Mouse (Mus musculus): ENCODE results near the gene Cx3cr1. TPM values are rescaled to one million over a fixed set of nuclear protein-coding genes. Genes with fewer than 3 reads are reported as not detected.

Cx3cr1 gene
- polyA plus RNA-seq (2014; fragmentation: Nextera tagmentation; extraction: Ambion mirVana), result 7.5 and 9.0 TPM in 2 replicates

- H3K27me3 ChIP-seq (ENCODE audit: control insufficient read depth, insufficient read depth, low read length), result no peaks in the 10 kb centered on the region
- H3K4me3 ChIP-seq (ENCODE audit: control insufficient read depth in 1 of 2, insufficient read depth in 1 of 2, low read depth in 1 of 2, low read length in 2 of 2), result no peak within 1 kb of the TSS
- no peak within 1 kb of the TSS for H3K4me2 ChIP-seq (ENCODE audit: low read length)
- WGBS, result 79% methylated on average over 11 of the region's 11 CpGs
- H3K9ac ChIP-seq (ENCODE audit: low read length), result no peak within 1 kb of the TSS
- no peaks in the 10 kb centered on the region for H3K36me3 ChIP-seq (ENCODE audit: control insufficient read depth, insufficient read depth, low read length)
- no peak for ATAC-seq (ENCODE audit: insufficient number of reproducible peaks, insufficient read depth, low FRiP score, low read depth)
- H3K9me3 ChIP-seq (ENCODE audit: control insufficient read depth, low read length), result no peaks in the 10 kb centered on the region
- H3K4me1 ChIP-seq (ENCODE audit: control insufficient read depth in 2 of 2, insufficient read depth in 2 of 2, low read length in 2 of 2), result no peaks in the 10 kb centered on the region
- no peak within 1 kb of the TSS for H3K27ac ChIP-seq (replicated peaks in 1 of 2; ENCODE audit: control insufficient read depth in 1 of 2, insufficient read depth in 1 of 2, low read depth in 2 of 2, low read length in 2 of 2)
Measured at GRCm38 (mm10) chr9:120069779-120070178, at the start of gene Cx3cr1. Gene Cx3cr1, minus strand, starts transcription at chr9:120069879.

GRCm38 (mm10) chr9:120118212-120118611 is 48.5 kb upstream of the Cx3cr1 start:
- no peaks in the 10 kb centered on the region for H3K27me3 ChIP-seq (ENCODE audit: control insufficient read depth, insufficient read depth, low read length)
- no peak overlapping the region for H3K27ac ChIP-seq (replicated peaks in 1 of 2; ENCODE audit: control insufficient read depth in 1 of 2, insufficient read depth in 1 of 2, low read depth in 2 of 2, low read length in 2 of 2)
- no peak for ATAC-seq (ENCODE audit: insufficient number of reproducible peaks, insufficient read depth, low FRiP score, low read depth)
- WGBS, result 86% methylated on average over 4 of the region's 4 CpGs
- no peak overlapping the region for H3K4me3 ChIP-seq (ENCODE audit: control insufficient read depth in 1 of 2, insufficient read depth in 1 of 2, low read depth in 1 of 2, low read length in 2 of 2)
- no peaks in the 10 kb centered on the region for H3K9me3 ChIP-seq (ENCODE audit: control insufficient read depth, low read length)
- peaks cover 54% of the 10 kb centered on the region for H3K36me3 ChIP-seq (ENCODE audit: control insufficient read depth, insufficient read depth, low read length)
- no peak overlapping the region for H3K4me2 ChIP-seq (ENCODE audit: low read length)
- H3K9ac ChIP-seq (ENCODE audit: low read length), result no peak overlapping the region
- H3K4me1 ChIP-seq (ENCODE audit: control insufficient read depth in 2 of 2, insufficient read depth in 2 of 2, low read length in 2 of 2), result peaks cover 4 to 8% of the 10 kb centered on the region in 2 experiments; a peak in 3 of 4 replicates

DNA sequence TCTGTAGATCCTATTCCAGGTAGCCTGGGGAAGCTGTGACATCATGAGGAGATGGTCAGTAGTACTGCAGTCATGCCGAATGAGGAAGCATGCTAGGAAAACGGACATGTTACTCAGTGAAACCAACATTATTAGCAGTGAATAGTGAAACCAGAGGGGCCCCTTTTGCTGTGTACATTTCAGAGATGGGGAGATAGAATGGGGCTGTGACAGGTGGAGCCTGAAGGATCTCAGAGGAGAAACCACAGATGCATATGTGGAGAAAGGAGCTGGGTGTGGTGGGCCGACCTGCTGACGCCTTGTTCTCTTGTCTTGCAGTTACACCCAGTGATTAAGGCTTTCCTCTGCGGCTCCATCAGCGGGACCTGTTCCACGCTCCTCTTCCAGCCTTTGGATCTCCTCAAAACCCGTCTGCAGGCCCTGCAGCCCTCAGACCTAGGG is 46.5 kb upstream of the Cx3cr1 start:
- Histone ChIP-seq H3K9me3 (ENCODE audit: control insufficient read depth, low read length) (no peaks in the 10 kb centered on the region), H3K9ac (ENCODE audit: low read length) (no peak overlapping the region), H3K27ac (replicated peaks in 1 of 2; ENCODE audit: control insufficient read depth in 1 of 2, insufficient read depth in 1 of 2, low read depth in 2 of 2, low read length in 2 of 2) (no peak overlapping the region), H3K36me3 (ENCODE audit: control insufficient read depth, insufficient read depth, low read length) (peaks cover 39% of the 10 kb centered on the region), H3K4me2 (ENCODE audit: low read length) (no peak overlapping the region), H3K27me3 (ENCODE audit: control insufficient read depth, insufficient read depth, low read length) (no peaks in the 10 kb centered on the region), H3K4me3 (ENCODE audit: control insufficient read depth in 1 of 2, insufficient read depth in 1 of 2, low read depth in 1 of 2, low read length in 2 of 2) (no peak overlapping the region), H3K4me1 (ENCODE audit: control insufficient read depth in 2 of 2, insufficient read depth in 2 of 2, low read length in 2 of 2) (peaks cover 4 to 11% of the 10 kb centered on the region in 2 experiments)
- no peak for ATAC-seq (ENCODE audit: insufficient number of reproducible peaks, insufficient read depth, low FRiP score, low read depth)
- WGBS, result 81% methylated on average over 8 of the region's 8 CpGs

GRCm38 (mm10) chr9:120115580-120115979 is 45.9 kb upstream of the Cx3cr1 start:
- Histone ChIP-seq H3K9me3 (ENCODE audit: control insufficient read depth, low read length) (no peaks in the 10 kb centered on the region), H3K4me1 (ENCODE audit: control insufficient read depth in 2 of 2, insufficient read depth in 2 of 2, low read length in 2 of 2) (peaks cover 6 to 15% of the 10 kb centered on the region in 2 experiments), H3K36me3 (ENCODE audit: control insufficient read depth, insufficient read depth, low read length) (peaks cover 32% of the 10 kb centered on the region), H3K4me2 (ENCODE audit: low read length) (no peak overlapping the region), H3K27ac (replicated peaks in 1 of 2; ENCODE audit: control insufficient read depth in 1 of 2, insufficient read depth in 1 of 2, low read depth in 2 of 2, low read length in 2 of 2) (no peak overlapping the region), H3K9ac (ENCODE audit: low read length) (no peak overlapping the region), H3K4me3 (ENCODE audit: control insufficient read depth in 1 of 2, insufficient read depth in 1 of 2, low read depth in 1 of 2, low read length in 2 of 2) (no peak overlapping the region), H3K27me3 (ENCODE audit: control insufficient read depth, insufficient read depth, low read length) (no peaks in the 10 kb centered on the region)
- ATAC-seq (ENCODE audit: insufficient number of reproducible peaks, insufficient read depth, low FRiP score, low read depth), result no peak
- WGBS, result 53% methylated on average over 5 of the region's 5 CpGs

DNA sequence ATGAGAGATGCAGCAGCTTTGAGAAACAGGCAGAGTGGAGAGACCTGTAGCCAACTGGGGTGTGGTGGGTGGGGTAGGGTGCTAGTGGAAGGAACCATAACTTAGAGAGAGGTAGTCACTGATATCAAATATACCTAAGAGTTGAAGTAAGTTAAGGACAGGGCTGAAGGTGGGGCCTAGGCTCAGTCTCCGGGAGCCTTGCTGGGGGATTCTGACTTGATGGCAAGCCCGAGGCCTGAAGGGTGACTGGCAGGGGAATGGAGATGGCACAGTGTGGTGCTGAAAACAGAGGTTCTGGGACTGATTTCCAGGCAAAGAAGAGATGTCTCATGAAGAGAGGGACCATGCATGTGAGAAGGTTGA is 45.1 kb upstream of the Cx3cr1 start:
- no peak for ATAC-seq (ENCODE audit: insufficient number of reproducible peaks, insufficient read depth, low FRiP score, low read depth)
- Histone ChIP-seq H3K27ac (replicated peaks in 1 of 2; ENCODE audit: control insufficient read depth in 1 of 2, insufficient read depth in 1 of 2, low read depth in 2 of 2, low read length in 2 of 2) (no peak overlapping the region), H3K36me3 (ENCODE audit: control insufficient read depth, insufficient read depth, low read length) (peaks cover 27% of the 10 kb centered on the region), H3K27me3 (ENCODE audit: control insufficient read depth, insufficient read depth, low read length) (no peaks in the 10 kb centered on the region), H3K9ac (ENCODE audit: low read length) (no peak overlapping the region), H3K4me1 (ENCODE audit: control insufficient read depth in 2 of 2, insufficient read depth in 2 of 2, low read length in 2 of 2) (peaks cover 6 to 15% of the 10 kb centered on the region in 2 experiments), H3K4me2 (ENCODE audit: low read length) (no peak overlapping the region), H3K9me3 (ENCODE audit: control insufficient read depth, low read length) (no peaks in the 10 kb centered on the region), H3K4me3 (ENCODE audit: control insufficient read depth in 1 of 2, insufficient read depth in 1 of 2, low read depth in 1 of 2, low read length in 2 of 2) (no peak overlapping the region)
- 90% methylated on average over 2 of the region's 2 CpGs for WGBS

GRCm38 (mm10) chr9:120114051-120114788 is 44.5 kb upstream of the Cx3cr1 start:
- Histone ChIP-seq H3K4me1 (ENCODE audit: control insufficient read depth in 2 of 2, insufficient read depth in 2 of 2, low read length in 2 of 2) (peaks cover 6 to 15% of the 10 kb centered on the region in 2 experiments), H3K27ac (replicated peaks in 1 of 2; ENCODE audit: control insufficient read depth in 1 of 2, insufficient read depth in 1 of 2, low read depth in 2 of 2, low read length in 2 of 2) (no peak overlapping the region), H3K27me3 (ENCODE audit: control insufficient read depth, insufficient read depth, low read length) (no peaks in the 10 kb centered on the region), H3K9ac (ENCODE audit: low read length) (no peak overlapping the region), H3K4me2 (ENCODE audit: low read length) (no peak overlapping the region), H3K9me3 (ENCODE audit: control insufficient read depth, low read length) (no peaks in the 10 kb centered on the region), H3K4me3 (ENCODE audit: control insufficient read depth in 1 of 2, insufficient read depth in 1 of 2, low read depth in 1 of 2, low read length in 2 of 2) (no peak overlapping the region), H3K36me3 (ENCODE audit: control insufficient read depth, insufficient read depth, low read length) (peaks cover 22% of the 10 kb centered on the region)
- WGBS, result 80% methylated on average over 17 of the region's 17 CpGs
- ATAC-seq (ENCODE audit: insufficient number of reproducible peaks, insufficient read depth, low FRiP score, low read depth), result no peak

DNA sequence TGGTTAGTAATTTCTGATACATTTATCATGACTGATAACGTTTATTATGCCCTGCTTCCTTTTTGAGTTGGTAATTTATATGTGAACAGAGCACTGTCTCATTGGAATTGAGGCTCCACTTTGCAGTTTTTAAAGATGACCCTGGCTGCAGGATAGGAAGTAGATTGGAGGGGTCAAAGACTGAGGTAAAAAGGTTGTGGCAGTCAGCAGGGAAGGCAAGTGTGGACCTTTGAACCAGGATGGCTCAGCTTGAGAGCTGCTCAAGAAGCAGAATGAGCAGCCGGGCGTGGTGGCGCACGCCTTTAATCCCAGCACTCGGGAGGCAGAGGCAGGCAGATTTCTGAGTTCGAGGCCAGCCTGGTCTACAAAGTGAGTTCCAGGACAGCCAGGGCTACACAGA is 43.8 kb upstream of the Cx3cr1 start:
- ATAC-seq (ENCODE audit: insufficient number of reproducible peaks, insufficient read depth, low FRiP score, low read depth), result no peak
- H3K4me2 ChIP-seq (ENCODE audit: low read length), result no peak overlapping the region
- H3K9me3 ChIP-seq (ENCODE audit: control insufficient read depth, low read length), result no peaks in the 10 kb centered on the region
- H3K27me3 ChIP-seq (ENCODE audit: control insufficient read depth, insufficient read depth, low read length), result no peaks in the 10 kb centered on the region
- H3K36me3 ChIP-seq (ENCODE audit: control insufficient read depth, insufficient read depth, low read length), result peaks cover 17% of the 10 kb centered on the region
- H3K27ac ChIP-seq (replicated peaks in 1 of 2; ENCODE audit: control insufficient read depth in 1 of 2, insufficient read depth in 1 of 2, low read depth in 2 of 2, low read length in 2 of 2), result no peak overlapping the region
- H3K4me1 ChIP-seq (ENCODE audit: control insufficient read depth in 2 of 2, insufficient read depth in 2 of 2, low read length in 2 of 2), result peaks cover 6 to 15% of the 10 kb centered on the region in 2 experiments
- H3K9ac ChIP-seq (ENCODE audit: low read length), result no peak overlapping the region
- no peak overlapping the region for H3K4me3 ChIP-seq (ENCODE audit: control insufficient read depth in 1 of 2, insufficient read depth in 1 of 2, low read depth in 1 of 2, low read length in 2 of 2)
- WGBS, result 91% methylated on average over 6 of the region's 7 CpGs

DNA sequence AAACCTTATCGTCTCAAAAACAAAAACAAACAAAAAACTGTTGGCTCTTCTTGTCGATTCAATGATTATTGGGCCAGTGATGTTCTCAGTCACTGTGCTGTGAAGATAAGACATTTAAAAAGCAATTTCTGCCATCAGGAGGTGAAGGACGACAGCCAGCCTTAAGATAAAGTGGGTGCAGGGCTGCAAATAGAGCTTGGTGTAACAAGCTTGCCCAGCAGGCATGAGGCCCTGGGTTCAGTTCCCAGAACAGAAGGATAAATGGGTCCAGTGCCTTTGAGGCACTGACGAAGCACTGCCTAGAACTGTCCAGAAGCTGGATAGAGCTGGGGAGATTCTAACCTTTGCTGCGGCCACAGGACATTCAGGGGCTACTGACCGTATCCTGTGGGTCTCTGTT is 42.8 kb upstream of the Cx3cr1 start:
- peaks cover 6 to 15% of the 10 kb centered on the region in 2 experiments for H3K4me1 ChIP-seq (ENCODE audit: control insufficient read depth in 2 of 2, insufficient read depth in 2 of 2, low read length in 2 of 2)
- no peaks in the 10 kb centered on the region for H3K27me3 ChIP-seq (ENCODE audit: control insufficient read depth, insufficient read depth, low read length)
- H3K27ac ChIP-seq (replicated peaks in 1 of 2; ENCODE audit: control insufficient read depth in 1 of 2, insufficient read depth in 1 of 2, low read depth in 2 of 2, low read length in 2 of 2), result no peak overlapping the region
- H3K4me2 ChIP-seq (ENCODE audit: low read length), result no peak overlapping the region
- peaks cover 7% of the 10 kb centered on the region for H3K36me3 ChIP-seq (ENCODE audit: control insufficient read depth, insufficient read depth, low read length)
- no peak overlapping the region for H3K9ac ChIP-seq (ENCODE audit: low read length)
- no peaks in the 10 kb centered on the region for H3K9me3 ChIP-seq (ENCODE audit: control insufficient read depth, low read length)
- H3K4me3 ChIP-seq (ENCODE audit: control insufficient read depth in 1 of 2, insufficient read depth in 1 of 2, low read depth in 1 of 2, low read length in 2 of 2), result no peak overlapping the region
- WGBS, result 77% methylated on average over 6 of the region's 6 CpGs
- ATAC-seq (ENCODE audit: insufficient number of reproducible peaks, insufficient read depth, low FRiP score, low read depth), result no peak
